Mouse (Mus musculus): ENCODE measurements around the gene Vtn.

The Vtn gene

DNA sequence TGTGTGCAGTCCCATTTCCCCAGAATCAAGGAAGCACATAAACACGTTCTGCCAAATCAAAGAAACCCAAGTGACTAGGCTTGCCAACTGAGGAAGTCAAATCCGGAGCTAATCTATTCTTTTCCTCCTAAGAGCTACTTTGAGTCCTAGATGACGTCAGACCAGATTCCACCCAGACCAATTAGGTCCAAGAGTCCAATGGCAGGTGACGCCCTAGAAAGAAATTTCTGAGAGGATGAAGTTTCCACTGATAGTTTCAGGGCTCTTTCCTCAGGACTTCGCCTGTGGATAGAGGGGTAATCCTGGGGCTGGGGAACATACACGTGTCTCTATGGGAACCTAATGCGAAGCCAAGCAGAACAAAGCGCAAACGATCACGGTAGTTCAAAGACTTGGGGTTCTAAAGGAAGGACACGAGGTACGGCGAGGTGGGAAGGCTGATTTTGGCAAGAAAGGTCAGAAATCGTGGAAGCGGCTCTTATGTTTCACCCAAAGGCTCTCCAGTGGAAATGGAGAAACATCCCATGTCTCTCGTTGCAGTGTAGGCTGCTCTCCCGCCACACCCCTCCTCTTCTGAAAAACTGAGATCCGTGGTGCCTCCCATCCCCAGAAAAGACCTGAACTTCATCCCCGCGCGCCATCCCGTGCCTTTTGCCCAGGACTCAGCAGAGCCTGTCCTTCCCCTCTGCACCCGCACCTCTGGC, 36.6 kb downstream of the Vtn start:
- DNase-seq: no peak

DNA sequence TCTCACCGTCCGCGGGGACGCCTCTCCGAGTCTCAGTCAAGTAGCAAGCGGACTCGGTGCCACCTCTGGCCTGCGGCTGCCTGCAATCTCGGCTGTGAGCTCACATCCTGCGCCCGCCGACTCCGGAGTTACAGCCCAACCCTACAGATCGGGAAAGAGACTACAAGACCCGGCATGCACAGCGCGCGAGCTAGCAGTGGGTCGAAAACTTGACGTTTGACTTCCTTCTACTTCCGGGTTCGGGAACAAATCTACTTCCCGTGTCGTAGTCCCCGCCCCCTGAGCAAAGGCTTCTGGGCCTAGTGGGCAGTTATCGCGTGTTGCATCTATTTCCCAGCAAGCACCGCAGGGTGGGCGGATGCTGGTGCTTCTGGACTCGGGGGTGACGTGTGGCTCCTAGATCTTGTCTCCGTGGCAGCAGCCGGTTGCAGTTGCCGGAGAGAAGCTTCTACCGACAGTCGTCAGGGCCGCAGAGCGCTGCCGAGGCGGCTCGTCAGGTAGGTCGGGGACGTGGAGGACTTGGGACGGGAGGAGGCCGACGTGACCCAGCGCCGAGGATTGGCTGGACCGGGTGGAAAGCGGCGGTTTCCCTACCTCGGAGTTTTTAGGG, 37.3 kb downstream of the Vtn start, which contains the start of the genes Tnfaip1 and Ift20:
TSS of gene Tnfaip1 (minus strand) at position 253 of the 610 bp plus-strand sequence.
TSS of gene Ift20 (plus strand) at position 282 of the 610 bp plus-strand sequence.
- peak; percentile 98 for DNase-seq

DNA sequence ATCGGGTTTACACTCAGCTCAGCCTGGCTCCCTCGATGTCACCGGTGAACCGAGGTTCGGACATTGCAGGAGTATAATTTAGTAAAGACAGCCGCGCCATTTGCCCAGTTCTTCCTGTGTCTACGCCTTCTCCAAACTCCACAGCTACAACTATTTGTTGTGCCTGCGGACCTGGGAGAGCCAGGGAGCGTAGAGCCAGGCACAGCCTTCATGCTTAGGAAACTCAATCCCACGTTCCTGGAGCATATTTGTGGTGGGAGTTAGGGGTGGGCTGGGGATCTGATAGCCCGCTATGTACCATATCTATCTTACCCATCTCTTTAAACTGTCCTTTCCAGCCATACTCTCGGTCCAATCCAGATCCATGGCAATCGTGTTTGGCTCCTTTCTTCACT, 37.8 kb downstream of the Vtn start:
- no peak for DNase-seq

DNA sequence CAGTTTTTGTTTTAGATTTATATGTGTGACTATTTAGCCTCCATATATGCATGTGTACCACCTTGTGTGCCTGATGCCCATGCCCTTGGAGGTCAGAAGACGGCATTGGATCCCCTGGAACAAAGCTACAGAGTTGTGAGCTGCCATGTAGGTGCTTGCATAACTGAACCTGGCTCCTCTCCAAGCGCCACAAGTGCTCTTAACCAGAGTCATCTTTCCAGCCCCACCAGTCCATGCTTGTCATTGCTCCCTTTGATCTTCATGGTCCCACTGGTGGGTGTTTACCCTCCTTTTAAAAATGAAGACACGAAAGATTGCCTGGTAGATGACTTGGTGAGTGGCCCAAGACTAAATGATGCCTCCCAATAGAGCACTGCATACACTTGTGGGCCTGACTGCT, 41.5 kb downstream of the Vtn start:
- no peak for DNase-seq

DNA sequence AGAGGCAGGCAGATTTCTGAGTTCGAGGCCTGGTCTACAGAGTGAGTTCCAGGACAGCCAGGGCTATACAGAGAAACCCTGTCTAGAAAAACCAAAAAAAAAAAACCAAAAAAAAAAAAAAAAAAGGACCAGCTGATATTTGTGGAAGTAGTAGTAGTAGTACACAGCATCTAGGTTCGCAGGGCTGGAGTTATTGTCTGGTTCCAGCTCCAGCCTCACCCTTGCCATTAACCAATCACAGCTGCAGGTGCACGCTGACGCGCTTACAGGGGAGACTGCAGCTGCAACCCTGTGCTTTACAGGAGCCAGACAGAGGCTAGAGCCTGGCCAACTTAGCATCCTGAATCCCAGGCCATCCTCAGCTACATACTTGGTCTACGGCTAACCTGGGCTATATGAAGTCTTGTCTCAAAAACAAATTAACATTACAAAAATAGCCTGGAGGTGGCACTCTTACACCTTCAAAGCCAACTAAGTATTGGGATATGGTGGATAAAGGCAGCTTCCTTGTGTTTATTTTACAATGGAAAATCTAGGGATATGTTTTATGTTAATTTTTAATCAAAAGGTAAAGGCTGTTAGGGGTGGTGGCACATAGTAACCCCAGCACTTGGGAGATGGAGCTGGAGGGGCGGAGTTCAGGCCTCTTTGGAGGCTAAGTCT, 45.7 kb downstream of the Vtn start:
- no peak for DNase-seq

DNA sequence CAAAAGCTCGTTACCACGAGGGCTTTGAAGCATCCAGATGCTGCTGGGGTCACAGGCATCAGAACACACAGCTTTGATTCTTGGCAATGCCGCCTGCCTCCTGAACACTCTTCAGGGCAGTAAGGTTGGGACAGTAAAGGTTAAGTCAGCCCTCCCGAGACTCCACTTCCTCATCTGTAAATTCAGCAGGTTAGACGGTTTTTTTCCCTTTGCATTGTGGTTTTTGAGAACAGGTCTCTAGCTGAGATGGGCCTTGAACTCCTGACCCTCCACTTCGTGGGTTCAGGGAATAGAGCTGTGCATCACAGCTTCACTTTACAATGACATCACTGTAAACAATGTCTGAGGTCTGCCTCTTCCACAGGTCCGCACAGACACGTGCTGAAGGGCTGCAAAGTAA, 46.3 kb downstream of the Vtn start:
- DNase-seq: no peak

DNA sequence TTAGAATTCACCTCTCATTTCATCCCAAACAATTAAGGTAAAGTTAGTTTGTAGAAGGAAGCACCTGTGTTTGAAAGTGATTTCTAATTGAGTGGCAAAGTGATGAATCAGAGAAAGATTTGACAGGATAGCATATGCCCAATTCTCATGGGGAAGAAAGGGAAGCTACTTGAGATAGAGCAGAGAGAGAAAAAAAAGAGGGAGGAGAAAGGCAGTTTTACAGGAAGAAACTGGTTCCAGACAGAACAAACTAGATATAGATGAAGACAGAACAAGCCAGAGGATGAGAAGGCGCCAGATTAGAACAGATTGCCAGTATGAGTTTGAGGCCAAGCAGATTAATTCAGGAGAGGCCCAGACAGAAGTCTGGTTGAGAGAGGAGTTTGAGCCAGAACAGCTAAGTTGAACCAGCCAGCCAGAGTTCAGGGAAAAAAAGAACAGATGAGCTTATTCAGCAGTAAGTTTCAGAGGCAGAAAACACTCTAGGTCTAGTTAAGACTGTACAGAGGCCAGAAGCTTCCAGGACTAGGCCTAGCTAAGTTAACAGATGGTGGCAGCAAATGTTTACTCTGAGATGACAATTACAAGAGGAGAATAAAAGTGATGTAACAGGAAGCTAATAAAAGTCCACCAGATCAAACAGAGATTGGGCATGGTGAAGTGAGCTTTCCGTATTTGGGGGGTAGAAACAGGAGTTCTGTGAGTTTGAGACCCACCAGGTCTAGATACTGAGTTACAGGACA, 49.0 kb downstream of the Vtn start:
- no peak for DNase-seq

DNA sequence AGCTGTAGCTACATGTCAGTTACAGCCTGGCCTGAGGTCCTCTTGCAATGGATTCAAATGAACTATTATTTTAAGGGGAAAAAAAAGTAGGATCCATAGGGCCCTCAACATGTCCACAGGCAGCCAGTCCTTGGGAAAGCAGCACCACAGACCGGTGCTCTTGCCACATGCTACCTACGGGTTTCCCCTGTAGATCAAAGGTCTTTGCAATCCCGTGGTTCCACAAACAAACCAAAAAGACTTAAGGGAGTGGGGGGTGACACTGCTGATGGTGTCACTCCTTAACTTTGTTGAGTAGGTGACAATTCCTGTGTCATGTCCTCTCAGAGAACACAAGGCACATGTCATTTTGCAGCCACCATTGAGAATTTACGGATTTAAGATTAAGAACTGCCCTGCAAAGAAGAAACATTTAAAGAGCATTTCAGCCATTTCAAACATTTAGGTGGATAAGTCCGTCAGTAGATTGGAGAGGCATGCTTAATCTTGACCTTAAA, 50.6 kb downstream of the Vtn start:
- no peak for DNase-seq

DNA sequence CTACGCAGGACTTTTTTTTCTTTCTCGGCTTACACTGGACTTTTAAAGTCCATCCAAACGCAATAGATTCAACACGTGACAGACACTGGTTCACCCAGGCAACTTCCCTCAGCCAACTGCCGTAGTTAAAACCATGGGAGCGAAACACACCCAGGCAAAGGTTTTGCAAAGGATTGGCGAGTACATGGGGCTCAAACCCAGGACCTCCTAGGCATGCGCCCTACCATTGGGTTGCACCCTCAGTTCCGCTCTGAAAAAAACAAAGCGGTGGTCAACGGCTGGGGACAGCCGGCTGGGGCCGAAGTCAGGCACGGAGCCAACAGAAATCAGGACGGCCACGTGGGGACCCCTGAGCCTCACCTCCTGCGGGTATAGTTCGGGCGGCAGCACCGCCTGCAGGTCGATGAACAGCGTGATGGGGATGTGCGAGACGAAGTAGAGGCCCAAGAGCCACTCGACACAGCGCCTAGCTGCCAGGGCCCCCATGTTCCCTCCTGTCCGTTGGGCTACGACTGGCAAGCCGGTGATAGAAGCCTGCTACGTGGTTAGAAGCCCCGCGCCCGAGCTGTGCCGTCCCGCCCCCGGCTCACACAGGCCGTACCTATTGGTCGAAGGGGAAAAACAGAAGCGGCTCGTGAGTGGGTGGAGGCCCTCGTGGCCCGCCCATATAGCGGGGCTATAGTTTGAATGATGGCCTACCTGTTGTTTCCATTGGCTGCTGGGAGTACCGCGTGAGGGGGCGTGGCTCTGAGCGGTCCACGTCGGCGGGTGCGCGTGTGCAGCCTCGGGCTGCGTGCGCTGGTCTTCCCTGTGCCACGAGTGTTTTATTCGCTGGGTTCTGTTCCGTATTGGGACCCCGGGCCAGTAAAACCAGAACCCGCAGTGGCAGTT, 51.5 kb downstream of the Vtn start, which contains the start of gene Tmem97:
TSS of gene Tmem97 (minus strand) at position 610 of the 891 bp plus-strand sequence.
- peak; percentile 95 for DNase-seq

DNA sequence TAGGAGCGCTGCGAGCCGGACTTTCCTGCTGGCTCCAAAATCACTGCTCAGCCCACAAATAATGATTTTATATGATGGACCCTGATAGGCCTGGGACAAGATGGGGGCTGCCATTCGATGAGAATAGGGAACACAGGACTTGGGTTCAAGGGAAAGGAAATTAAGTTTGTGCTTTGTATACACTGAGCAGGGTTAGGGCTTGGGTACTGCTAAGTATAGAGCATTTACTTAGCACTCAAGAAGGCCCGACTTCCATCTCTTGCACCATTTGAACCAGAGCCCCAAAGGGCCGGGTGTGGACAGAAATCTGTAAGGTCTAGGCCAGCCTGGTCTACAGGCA, 52.1 kb downstream of the Vtn start:
- peak; percentile 13 for DNase-seq

All from thymus, postnatal 14 days (tissue).